Comparison of ENCODE assay signal across 10 mouse cellular contexts in the genomic region with DNA sequence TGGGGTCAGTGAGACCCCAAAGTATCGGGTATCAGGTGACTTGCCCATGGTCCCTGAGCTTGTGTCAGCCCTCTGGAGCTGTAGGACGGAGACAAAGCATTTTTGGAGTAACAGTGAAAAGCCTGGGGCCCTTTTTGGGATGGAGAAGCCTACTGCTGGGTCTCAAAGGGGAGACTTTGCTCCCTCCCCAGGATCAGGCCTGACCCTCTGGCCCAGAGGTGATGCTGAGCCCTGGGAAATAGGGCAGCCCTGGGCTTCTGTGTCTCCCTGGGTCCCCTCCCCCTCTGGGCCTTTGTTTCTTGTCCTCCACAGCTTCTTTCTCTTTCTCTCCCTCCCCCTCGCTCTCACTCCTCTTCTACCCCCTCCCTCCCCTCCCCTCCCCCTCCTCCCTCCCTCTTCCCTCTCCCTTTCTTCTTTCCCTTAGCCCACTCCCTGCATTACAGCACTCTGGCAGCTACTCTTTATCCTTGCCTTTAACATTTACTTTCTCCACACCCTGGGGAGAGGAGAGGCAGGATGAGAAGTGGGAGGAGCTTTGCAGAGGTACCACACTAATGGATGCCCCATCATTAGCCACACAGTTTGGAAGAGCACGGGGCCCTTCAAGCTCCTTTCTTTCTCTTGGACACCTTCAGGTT. TPM values are rescaled to one million over a fixed set of nuclear protein-coding genes. Genes with fewer than 3 reads are reported as not detected.
DNase-seq lines count a peak whose midpoint lies in the region; ATAC-seq and TF ChIP-seq lines count a peak whose summit lies in the region.
"Had no signal": no experiment of that assay in that cellular context is flagged by ENCODE, and none has a peak within 500 bp of the region (broad histone marks: within the 10 kb centered on the region; RNA-seq: fewer than 3 reads in every experiment).

No protein-coding gene starts in this region.

- peak; percentile 26; the same call in 1 of the 2 replicates for ATAC-seq in embryonic facial prominence, embryonic 12.5 days (ENCODE audit: insufficient number of reproducible peaks, insufficient read depth, low FRiP score, low TSS enrichment)
- ATAC-seq in limb, embryonic 11.5 days (ENCODE audit: insufficient number of reproducible peaks, low FRiP score, low TSS enrichment, low read depth), result 0 out of 2 replicates have a peak, but pooled peaks have one; percentile 17
- peak; percentile 34; the same call in 1 of the 2 replicates for ATAC-seq in neural tube, embryonic 13.5 days (ENCODE audit: low read depth)
- ATAC-seq: Patski had no signal

- no peak overlapping the region for H3K4me2 ChIP-seq in embryonic facial prominence, embryonic 12.5 days (replicated peaks)
- H3K4me2 ChIP-seq in limb, embryonic 11.5 days (ENCODE audit: low read depth, severe bottlenecking), result no peak overlapping the region
- no peak overlapping the region for H3K4me2 ChIP-seq in neural tube, embryonic 13.5 days

- H3K4me1 ChIP-seq in embryonic facial prominence, embryonic 12.5 days, result peaks cover 62% of the 10 kb centered on the region
- H3K4me1 ChIP-seq in limb, embryonic 11.5 days (ENCODE audit: control insufficient read depth, insufficient read depth, low read length), result peaks cover 40% of the 10 kb centered on the region
- H3K4me1 ChIP-seq in neural tube, embryonic 13.5 days (replicated peaks), result peaks cover 88% of the 10 kb centered on the region

- H3K36me3 ChIP-seq in embryonic facial prominence, embryonic 12.5 days, result no peaks in the 10 kb centered on the region
- no peaks in the 10 kb centered on the region for H3K36me3 ChIP-seq in limb, embryonic 11.5 days (ENCODE audit: control insufficient read depth, insufficient read depth, low read length)
- peaks cover 3% of the 10 kb centered on the region; the same call in 1 of the 2 replicates for H3K36me3 ChIP-seq in neural tube, embryonic 13.5 days

- no peak overlapping the region for H3K4me3 ChIP-seq in left cerebral cortex, adult 2 months
- no peak overlapping the region for H3K4me3 ChIP-seq in embryonic facial prominence, embryonic 12.5 days
- no peak overlapping the region for H3K4me3 ChIP-seq in limb, embryonic 11.5 days (ENCODE audit: low read depth, low read length)
- no peak overlapping the region for H3K4me3 ChIP-seq in neural tube, embryonic 13.5 days

- no peak for DNase-seq in left cerebral cortex, adult 2 months (ENCODE audit: extremely low spot score in 1 of 2, low spot score in 2 of 2)
- DNase-seq in left cerebral cortex, postnatal 10 days (ENCODE audit: extremely low spot score in 1 of 2, low spot score in 2 of 2), result no peak
- DNase-seq in limb, embryonic 11.5 days (ENCODE audit: low spot score), result no peak
- DNase-seq in testis, postnatal 14 days (ENCODE audit: low spot score), result no peak
- no peak for DNase-seq in adrenal gland, adult 2 months
- DNase-seq in urinary bladder, postnatal 10 days (ENCODE audit: low spot score), result no peak
- DNase-seq: thymus, adult 18-20 months had no signal

- H3K9me3 ChIP-seq in embryonic facial prominence, embryonic 12.5 days, result no peaks in the 10 kb centered on the region
- no peaks in the 10 kb centered on the region for H3K9me3 ChIP-seq in limb, embryonic 11.5 days (ENCODE audit: control insufficient read depth, low read length)
- H3K9me3 ChIP-seq in neural tube, embryonic 13.5 days, result no peaks in the 10 kb centered on the region

- H3K27me3 ChIP-seq in embryonic facial prominence, embryonic 12.5 days, result no peaks in the 10 kb centered on the region
- no peaks in the 10 kb centered on the region for H3K27me3 ChIP-seq in limb, embryonic 11.5 days (ENCODE audit: control insufficient read depth, insufficient read depth, low read length)
- no peaks in the 10 kb centered on the region for H3K27me3 ChIP-seq in neural tube, embryonic 13.5 days
- H3K27me3 ChIP-seq: Patski had no signal

- TF ChIP-seq CTCF in left cerebral cortex, adult 2 months (IDR thresholded peaks at IDR 0.05), result no peak

- H3K9ac ChIP-seq in embryonic facial prominence, embryonic 12.5 days, result no peak overlapping the region
- peak overlapping the region; percentile 34; the same call in 1 of the 2 replicates for H3K9ac ChIP-seq in limb, embryonic 11.5 days (ENCODE audit: low read length)
- 0 out of 2 replicates have a peak overlapping the region, but pooled peaks have one; percentile 55 for H3K9ac ChIP-seq in neural tube, embryonic 13.5 days

- intact Hi-C loops in left cerebral cortex, adult 2 months (cut with DNase I), result no loop called here
- intact Hi-C loops in left cerebral cortex, postnatal 10 days (cut with DNase I), result no loop called here

- WGBS in embryonic facial prominence, embryonic 12.5 days, result 17% methylated on average over 4 of the region's 4 CpGs
- 17% methylated on average over 4 of the region's 4 CpGs for WGBS in limb, embryonic 11.5 days
- WGBS in neural tube, embryonic 13.5 days, result 10% methylated on average over 4 of the region's 4 CpGs

- H3K27ac ChIP-seq in left cerebral cortex, adult 2 months, result peak overlapping the region; percentile 26; the same call in 1 of the 2 replicates
- peak overlapping the region; percentile 75 for H3K27ac ChIP-seq in embryonic facial prominence, embryonic 12.5 days
- H3K27ac ChIP-seq in limb, embryonic 11.5 days (replicated peaks; ENCODE audit: low read depth, low read length), result peak overlapping the region; percentile 22; the same call in 1 of the 2 replicates
- H3K27ac ChIP-seq in neural tube, embryonic 13.5 days (replicated peaks), result peak overlapping the region; percentile 78

RNA-seq across cellular contexts. Expression of a gene that starts 39.1 kb away (rescaled TPM):
- 10 to 100 TPM; 53.9 to 67.1 TPM for total RNA-seq in left cerebral cortex, adult 2 months (2021)
- total RNA-seq in left cerebral cortex, postnatal 10 days (2021), result 10 to 100 TPM; 44.8 to 45.6 TPM
- polyA plus RNA-seq in embryonic facial prominence, embryonic 12.5 days (2016; fragmentation: Nextera tagmentation; extraction: Ambion mirVana), result 495 and 498 TPM in 2 replicates
- 540 and 555 TPM in 2 replicates for polyA plus RNA-seq in limb, embryonic 11.5 days (2014; fragmentation: Nextera tagmentation; extraction: Ambion mirVana)
- polyA plus RNA-seq in neural tube, embryonic 13.5 days (2015; fragmentation: Nextera tagmentation; extraction: Ambion mirVana), result 217 and 273 TPM in 2 replicates
- total RNA-seq in adrenal gland, adult 2 months (2021), result 100 to 1,000 TPM in 1 of 2 experiments, 10 to 100 TPM in 1; 96.2 to 200 TPM
- polyA plus RNA-seq in adrenal gland, adult 2 months (2012; rRNA removed), result 147 and 150 TPM in 2 replicates

RNA-seq across cellular contexts. Expression of a gene that starts 51.5 kb away (rescaled TPM):
- 10 to 100 TPM; 18.9 to 21.7 TPM for total RNA-seq in left cerebral cortex, adult 2 months (2021)
- total RNA-seq in left cerebral cortex, postnatal 10 days (2021), result 10 to 100 TPM; 15.8 to 16.7 TPM
- polyA plus RNA-seq in embryonic facial prominence, embryonic 12.5 days (2016; fragmentation: Nextera tagmentation; extraction: Ambion mirVana), result 21.6 and 22.2 TPM in 2 replicates
- 15.4 and 17.0 TPM in 2 replicates for polyA plus RNA-seq in limb, embryonic 11.5 days (2014; fragmentation: Nextera tagmentation; extraction: Ambion mirVana)
- 15.0 and 18.9 TPM in 2 replicates for polyA plus RNA-seq in neural tube, embryonic 13.5 days (2015; fragmentation: Nextera tagmentation; extraction: Ambion mirVana)
- total RNA-seq in adrenal gland, adult 2 months (2021), result 10 to 100 TPM; 14.0 to 25.5 TPM
- 24.1 and 24.8 TPM in 2 replicates for polyA plus RNA-seq in adrenal gland, adult 2 months (2012; rRNA removed)

Comparison
In these comparisons a context has a peak if more than half of its experiments do, and no peak if none do; other contexts are left out.
1. H3K27ac ChIP-seq: peak in every context shown above with its lines; median percentile 78 in neural tube, embryonic 13.5 days; 75 in embryonic facial prominence, embryonic 12.5 days; 26 in left cerebral cortex, adult 2 months; 22 in limb, embryonic 11.5 days.